Mouse (Mus musculus) heart, postnatal 25 days (tissue): ENCODE data around the gene Adh7. TPM values are rescaled to one million over a fixed set of nuclear protein-coding genes. Genes with fewer than 3 reads are reported as not detected.

Source experiments
- DNase-seq: peaks from one replicate; pipeline ENCODE4 v3.0.0; 2022; ENCODE audit warnings: low spot score
- intact Hi-C: fragments of 180-260 bp; cut with DNase I; formaldehyde crosslinking; loops from one replicate; pipeline ENCODE4 v1.15.1; 2025
- total RNA-seq, 2 experiments: library from RNA; stranded (reverse); gene quantifications; 2 replicates each; pipeline ENCODE4 v1.2.3; 2021

Gene Adh7
- total RNA-seq: under 1 TPM; 0.08 to 0.14 TPM

DNA sequence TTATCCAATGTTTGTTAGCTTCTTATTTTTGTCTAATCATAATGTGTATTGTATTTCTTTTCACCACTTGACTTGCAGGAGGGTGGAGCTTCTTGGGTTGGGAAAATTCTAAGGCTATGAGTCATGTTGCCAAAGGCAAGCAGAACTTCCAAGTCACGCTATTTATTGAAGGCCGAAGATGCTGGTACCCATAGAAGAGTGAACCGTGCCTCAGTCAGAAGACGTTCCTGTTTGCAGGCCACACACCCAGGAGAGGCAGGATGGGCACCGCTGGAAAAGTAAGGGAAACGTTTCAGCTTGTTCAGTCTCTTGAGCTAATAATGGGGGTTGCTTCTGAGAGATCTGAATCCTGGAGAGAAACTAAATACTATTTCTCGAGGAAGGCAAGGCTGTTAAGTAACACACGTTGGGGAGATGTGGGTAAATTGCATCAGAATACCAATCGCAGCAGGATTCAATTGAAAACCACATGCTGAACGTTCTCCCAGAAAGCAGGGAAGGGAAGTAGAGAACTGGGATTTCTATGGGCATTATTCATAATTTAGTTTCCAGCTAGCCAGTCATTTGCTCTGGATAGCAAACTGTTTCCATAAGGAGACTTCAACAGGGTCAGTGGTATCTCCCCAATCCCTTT is at the start of gene Adh7:
Gene Adh7 (plus strand): TSS at position 130 of the 634 bp plus-strand sequence.
- DNase-seq: no peak
- intact Hi-C loops: no loop called here

DNA sequence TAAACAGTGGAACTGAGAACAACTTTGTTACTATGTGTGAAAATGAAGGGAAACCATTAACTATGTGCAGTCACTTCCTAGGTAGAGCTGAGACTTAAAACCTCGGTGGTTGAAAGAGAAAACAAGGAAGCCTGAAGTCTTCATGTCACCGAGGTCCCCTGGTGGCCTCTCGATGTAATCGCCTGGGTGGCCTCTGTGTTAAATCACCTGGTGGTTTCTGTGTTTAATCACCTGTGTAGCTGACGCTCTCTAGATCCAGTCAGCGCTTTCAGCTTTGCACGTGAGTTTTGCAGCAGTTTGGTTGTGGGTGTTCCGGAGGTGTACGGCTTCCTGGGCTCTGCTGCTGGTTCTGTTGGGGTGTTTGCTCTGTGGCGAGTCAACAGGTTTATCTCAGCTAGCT is 44.3 kb upstream of the Adh7 start:
- intact Hi-C loops: no loop called here
- no peak for DNase-seq

DNA sequence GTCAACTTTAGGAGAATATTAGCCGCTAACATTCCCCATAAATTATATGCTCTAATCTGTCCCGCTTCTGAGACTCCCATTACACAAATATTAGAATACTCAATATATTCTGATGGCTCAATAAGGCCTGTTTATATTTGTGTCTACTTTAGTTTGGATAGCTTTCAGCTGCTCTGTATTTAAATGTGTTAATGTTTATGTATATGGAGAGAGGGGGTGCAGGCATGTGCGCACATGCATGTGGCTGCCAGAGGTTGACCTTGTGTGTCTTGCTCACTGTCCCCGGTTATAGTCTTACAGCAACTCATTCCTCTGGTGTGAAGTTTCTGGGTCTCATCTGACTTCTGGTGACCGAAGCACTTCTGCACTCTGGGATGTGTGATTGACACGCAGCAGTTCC is 42.0 kb upstream of the Adh7 start:
- intact Hi-C loops: no loop called here
- no peak for DNase-seq

DNA sequence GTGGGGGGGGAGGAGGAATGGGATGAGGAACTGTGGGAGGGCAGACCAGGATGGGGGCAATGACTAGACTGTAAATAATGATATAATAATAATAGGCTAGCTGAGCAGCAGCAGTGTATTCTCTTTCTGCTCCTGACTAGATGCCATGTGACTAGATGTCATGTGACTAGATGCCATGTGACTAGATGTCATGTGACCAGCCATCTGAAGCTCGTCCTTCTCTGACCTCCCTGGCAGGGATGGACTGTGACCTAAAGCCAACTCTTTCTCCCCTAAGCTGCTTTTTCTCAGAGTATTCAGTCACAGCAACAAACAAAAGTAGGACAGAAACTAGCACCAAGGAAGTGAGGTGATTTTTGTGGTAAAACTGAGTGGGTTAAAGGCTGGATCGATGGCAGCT is 35.5 kb upstream of the Adh7 start:
- no peak for DNase-seq
- intact Hi-C loops: no loop called here

DNA sequence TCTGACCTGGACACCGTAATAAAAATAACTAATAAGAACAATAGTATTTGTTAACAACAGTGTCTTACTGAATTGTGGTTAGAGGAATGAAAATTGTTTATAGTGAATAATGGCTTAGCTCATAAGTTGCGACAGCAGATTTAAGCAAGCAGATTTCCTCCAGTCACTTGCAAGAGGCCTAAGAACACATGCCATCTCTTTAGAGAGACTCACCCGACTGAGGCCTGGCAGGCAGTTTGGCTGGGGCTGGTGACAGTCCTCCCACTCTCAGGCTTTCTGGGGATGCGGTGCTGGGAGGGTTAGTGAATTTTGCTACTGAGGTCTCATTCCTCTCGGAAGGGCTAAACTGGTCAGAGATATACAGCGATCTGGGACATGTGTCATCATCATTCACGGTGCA is 34.2 kb upstream of the Adh7 start:
- intact Hi-C loops: no loop called here

DNA sequence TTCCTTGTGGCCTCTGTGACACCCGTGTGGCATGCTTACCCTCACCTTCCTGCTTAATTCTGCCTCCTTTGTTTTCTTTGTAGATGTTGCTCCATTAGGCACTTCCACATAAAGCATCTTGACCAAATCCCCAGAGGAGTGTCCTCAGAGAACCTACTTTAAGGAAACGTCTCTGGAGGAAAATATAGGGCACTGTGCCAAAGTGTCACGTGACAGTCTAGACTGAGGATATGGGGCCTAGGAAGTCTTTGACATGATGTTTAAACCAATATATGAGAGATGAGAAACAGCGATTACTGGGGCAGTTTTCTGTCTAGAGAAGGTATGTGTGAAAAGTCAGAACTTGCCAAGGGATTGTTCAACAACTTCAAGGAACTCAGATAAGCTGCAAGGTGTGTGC is 32.3 kb upstream of the Adh7 start:
- no peak for DNase-seq
- intact Hi-C loops: no loop called here

More for the DNA sequence above, 34.2 kb upstream of the Adh7 start:
- no peak for DNase-seq

DNA sequence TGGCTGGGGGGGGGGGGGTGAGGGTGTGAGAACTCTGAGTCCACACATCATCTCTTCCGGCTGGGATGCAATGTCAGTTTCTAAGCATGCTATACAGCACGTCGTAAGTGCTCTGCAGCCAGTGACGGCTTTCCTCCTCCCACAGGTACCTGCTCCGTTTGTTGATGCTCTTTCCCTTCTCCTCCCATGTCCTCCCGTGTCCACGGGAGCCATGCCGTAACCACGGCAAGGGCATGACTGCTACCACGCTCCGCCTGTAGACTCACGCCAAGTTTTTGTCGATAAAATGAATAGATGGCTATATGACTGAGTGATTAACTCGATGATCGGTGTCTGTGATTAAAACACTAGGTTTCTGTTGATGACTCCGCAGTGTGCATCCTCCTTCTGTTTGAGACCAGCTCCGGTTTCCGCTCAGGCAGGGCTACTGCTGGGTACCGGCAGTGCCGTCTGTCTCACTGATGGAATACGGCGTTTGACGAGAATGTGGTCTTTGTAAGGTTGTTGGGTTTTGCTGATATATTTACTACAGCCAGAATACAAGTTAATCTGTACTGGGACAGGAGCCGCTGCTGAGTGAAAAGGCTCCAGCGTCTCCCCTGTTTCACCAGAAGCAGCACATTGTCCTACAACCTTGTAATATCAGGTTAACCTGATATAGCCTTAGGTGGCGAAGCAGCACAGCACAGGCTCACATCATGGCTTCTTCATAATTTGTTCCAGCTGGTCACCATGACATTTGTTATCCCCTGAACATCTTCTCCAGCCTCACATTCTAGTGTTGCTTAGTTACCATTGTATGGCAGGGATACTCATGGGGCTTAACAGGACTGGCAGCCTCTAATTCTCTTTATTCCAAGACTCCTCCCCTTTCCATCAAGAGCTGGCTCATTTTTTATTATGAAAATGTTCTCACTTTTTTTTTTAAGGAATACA is 31.3 kb upstream of the Adh7 start:
- intact Hi-C loops: no loop called here
- no peak for DNase-seq

DNA sequence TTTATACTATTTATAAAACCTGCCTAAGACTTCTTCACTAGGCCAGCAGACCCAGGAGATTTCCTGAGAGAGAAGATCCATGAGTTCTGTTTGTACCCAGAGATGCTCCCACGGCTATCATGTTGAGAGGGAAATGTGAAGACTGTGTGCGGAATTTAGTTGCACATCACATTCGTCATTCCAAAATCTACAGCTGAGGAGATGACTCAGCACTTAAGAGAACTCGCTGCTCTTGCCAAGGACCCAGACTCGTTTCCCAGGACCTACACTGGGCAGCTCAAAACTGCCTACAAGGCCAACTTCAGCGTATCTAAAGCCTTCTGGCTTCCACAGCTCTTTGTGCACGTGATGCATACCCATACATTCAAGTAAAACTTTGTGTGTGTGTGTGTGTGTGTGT is 25.3 kb upstream of the Adh7 start:
- intact Hi-C loops: no loop called here
- DNase-seq: no peak

DNA sequence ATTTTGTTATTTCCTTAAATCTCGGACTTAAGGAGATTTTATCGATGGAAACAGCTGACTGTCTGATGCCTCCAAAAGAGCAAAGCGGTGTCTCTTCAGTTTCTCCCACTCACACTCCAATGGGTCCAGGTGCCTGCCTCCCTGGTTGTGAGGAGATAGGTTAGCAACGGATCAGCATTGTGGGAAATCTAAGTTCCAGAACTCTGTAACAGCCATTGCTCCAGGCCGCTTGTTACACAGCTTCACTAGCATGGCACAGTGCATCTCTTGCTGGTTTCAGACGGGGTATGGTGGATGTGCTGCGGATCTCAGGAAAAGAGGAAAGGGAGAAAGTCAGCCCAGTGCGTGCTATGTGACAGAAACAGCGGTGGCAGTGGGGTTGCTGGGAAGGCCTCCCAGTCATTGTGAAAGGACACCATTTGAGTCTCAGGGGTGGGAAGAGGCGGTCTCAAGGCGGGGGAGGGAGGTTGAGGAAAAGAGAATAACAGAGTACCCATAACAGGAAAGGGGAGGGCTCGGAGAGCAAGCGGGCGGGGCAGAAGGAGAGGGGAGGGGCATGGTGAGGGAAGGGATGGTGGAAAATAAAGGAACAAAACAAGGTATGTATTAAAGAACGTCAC is 23.8 kb upstream of the Adh7 start, which contains the start of gene 4930579F01Rik:
Gene 4930579F01Rik (minus strand): TSS at position 143 of the 620 bp plus-strand sequence.
- DNase-seq: no peak
- intact Hi-C loops: no loop called here

DNA sequence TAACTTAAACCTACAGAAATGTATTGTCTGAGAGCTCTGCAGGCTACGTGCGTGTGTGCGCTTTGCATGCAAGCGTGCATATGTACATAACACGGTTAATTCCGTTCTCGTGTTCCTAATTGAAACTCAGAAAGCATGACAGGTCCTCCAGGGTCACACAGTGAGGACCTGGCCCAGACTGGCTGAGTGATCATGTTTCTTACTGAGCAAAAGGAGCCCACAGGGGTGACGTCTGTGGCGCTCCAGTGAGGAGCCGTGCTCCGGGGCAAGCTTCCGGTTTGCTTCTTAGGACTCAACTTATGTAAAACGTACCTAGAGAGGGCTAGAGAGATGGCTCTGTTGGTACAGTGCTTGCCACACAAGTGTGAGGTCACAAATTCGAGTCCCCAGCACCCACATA is 20.5 kb upstream of the Adh7 start:
- intact Hi-C loops: no loop called here
- no peak for DNase-seq

DNA sequence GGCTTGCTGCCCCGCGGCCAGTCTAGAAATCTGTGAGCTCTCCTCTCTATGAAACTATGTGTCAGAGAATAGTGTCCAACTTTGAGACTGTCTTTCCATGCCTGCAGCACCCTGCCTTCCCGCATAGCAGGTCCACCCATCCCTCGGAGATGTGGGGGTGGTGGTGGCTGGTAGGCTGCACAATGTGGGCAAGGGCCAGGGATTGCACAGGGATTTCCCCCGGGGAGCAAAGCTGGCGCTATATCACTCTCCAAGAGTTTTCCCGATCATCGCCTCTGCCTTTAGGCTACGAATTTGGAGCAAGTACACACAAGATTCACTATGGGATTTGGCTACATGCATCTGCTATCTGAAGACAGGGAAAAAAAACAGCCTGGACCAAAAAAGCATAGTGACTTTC is 20.0 kb upstream of the Adh7 start:
- intact Hi-C loops: no loop called here
- no peak for DNase-seq

DNA sequence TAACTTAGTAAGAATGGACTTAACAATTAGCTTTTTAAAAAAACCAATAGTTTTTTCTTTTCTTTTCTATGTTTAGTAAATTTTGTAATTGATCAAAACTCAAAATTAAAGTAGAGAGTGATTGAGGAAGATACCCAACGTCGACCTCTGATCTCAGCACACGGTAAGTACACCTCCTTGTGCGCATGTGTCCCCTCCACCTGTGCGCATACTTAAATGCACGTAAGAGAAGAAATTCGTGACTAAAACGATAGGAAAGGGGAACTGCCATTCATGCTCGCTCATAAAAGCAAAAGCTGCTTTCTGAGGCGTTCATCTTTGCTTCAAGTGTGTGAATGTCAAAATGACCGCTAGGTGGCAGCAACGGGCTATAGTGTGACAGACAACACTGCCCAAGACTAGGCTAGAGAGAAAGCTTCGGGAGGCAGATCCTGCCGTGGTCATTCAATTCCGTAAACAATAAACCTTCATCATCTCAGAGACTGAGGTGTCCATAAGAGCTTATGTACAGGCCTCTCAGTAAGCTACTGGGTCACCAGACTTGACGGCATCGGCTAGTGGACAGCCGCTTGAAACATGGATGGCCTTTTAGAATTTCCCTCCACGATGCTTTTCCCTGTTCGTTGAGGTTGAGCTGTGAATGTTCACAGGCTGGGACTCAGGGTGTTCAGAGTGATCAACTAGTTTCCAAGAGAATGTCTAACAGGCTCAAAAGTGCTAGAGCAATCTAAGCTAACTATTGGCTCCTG is 19.4 kb upstream of the Adh7 start:
- intact Hi-C loops: loop anchor here (1.0 to 2.0 kb wide), 2 partner anchors 209 to 234 kb away; no protein-coding TSS in a partner anchor
- peak; percentile 38 for DNase-seq

DNA sequence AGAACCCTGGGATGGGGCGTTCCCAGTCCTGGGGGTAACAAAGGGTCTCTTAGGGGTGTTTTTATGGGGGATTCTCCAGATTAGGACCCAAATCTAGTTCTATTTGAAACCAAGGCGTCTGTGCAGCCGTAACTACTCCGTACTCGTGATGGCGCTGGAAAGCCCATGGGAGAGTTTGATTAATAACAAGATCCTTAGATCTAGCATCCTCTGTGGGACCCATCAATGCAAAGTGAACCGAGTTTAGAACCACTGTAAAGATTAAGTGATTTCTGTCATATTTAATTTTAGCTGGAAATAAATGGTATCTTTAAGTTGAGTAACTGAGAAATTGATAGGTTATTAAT is 18.9 kb upstream of the Adh7 start:
- DNase-seq: no peak
- intact Hi-C loops: loop anchor here (1.0 to 2.0 kb wide), 2 partner anchors 208 to 234 kb away; no protein-coding TSS in a partner anchor

DNA sequence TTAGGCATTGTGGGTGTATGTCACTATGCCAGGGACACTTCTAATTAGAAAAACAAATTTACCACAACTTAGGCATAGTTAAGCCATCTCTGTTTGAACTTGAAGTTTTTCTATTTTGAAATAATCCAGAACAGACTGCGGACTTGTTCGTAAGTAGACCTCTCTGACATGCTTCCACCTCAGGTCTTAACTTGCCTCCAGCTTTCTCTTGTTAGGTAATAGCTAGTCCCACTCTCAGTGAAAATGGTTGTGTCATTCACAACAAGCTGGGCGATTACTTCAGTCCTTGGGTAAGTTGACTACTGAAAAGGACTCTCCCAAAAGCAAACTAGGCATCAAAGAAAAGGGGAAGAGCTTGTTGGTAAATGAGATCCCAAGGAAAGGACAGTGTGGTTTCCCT is 8.7 kb upstream of the Adh7 start:
- DNase-seq: no peak
- intact Hi-C loops: no loop called here

DNA sequence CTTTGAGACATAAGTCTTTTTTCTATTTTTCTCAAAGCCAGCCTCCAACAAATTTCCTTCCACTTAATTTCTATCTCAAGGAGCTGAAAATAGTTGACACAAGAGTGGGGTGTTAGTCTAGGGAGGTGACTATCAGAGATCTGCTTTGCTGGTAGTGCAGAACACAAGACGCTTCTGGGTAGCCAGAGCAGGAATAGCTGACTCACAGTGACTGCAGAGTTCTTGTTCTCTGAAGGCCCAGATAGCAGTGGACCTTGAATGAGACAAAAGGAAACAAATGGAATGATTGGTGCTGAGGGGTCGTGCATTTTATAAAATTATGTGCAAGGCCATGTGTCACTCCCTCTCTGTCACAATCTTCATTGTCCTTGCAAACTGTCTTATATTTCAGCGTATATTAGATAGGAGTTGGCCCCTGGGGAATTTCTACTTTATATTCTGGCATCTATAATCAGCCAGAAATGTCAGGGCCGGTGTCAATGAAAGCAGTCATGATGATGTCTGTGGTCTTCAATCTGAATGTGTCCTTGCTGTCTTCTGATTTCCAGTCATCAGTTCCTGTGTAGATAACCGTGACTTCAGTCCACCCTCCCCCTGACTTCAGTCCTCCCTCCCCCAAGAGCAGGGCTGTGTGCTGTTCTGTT is 7.0 kb upstream of the Adh7 start:
- DNase-seq: no peak
- intact Hi-C loops: no loop called here

DNA sequence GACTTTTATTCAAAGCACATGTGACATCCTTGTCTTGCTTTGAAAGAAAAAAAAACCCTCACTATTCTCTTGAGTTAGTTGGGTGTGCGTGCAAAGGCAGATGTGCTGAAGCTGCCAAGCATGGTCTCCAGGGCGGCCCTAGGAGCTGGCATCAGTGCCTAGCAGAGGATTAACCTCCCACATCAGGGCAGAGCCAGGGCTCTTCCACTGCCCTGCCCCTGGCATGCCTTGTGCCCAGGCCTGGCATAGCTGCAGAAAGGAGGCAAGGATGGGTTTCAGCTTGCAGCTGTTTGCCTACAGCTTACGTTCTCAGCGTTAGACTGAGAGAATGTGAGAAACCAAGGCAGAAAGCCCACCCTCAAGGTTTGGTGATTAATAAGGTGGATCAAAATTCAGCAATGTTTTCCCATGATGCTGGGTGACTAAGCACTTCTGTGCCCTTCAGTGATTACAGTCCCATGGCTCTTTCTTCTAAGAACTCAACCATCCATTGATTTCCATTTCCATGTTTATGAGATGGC is 5.1 kb upstream of the Adh7 start:
- DNase-seq: no peak
- intact Hi-C loops: no loop called here

DNA sequence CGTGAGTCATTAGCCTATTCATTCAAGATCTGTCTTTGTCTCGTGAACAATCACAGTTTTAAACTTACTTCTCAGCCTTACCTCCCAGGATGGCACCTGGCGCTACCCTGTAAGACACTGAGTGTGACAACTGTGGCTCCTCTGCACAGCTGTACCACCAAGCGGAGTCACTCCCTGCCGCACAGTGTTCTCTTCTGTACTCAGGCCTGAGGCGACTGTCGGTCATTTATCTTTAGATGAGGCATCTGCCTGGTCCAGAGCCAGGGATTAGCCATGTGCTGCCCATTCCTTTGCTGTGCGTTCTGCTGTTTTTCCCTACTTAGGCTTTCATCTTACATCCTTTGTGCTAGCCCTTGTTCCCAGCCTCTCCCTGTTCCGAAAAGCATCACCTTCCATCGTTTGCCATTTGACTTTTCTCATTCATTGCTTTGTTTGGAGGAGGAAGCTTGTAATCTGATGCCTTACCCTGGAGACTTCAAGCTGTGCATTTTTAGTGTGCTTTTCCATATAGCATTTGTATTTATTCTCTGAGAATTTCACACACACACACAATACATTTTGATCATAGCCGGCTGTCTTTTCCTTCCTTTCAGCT is 2.1 kb upstream of the Adh7 start:
- intact Hi-C loops: no loop called here
- DNase-seq: no peak

DNA sequence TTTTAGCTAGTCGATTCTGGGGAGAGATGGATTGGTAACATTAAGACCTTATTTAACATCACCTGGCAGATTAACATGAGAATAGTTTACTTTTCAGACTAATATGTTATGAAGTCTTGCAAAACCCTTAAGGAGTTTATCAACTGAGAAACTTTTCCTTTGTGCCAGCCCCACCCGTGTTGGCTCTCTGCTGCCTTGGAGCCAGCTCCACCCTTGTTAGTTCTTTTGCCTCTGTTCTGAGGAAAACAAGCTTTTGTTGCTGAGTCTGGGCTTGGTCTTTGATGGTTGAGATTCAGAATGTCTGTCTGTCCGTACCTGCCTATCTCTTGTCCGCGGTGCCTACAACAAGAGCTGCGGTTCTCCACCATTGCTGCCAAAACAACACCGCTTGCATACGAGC is 1.5 kb upstream of the Adh7 start:
- intact Hi-C loops: no loop called here
- DNase-seq: no peak

DNA sequence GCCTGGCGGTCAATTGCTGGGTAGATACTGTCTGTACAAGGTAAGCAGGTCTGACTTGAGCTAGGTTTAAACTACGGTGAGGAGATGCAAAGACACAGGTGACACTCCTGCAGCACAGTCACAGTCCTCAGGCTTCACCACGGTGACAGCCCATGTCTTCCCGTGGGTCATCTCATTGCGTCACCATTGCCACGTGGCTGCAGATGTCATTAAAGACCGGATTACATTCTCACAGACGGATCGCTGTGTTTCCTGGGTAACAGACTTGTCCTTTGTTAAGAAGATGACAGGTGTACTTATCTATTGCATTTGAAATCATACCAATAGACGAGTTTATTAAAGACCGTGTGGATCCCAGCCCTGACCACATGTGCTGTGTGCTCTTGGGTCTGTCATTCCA is 3.6 kb downstream of the Adh7 start:
- DNase-seq: no peak
- intact Hi-C loops: no loop called here
